Mouse (Mus musculus): Measurements from ENCODE around the gene Prokr1.
"Not testable (repeated sequence)": the region's sequence is repeated elsewhere in the genome, so short reads cannot be mapped to it uniquely, and the experiment has no call there.

Gene Prokr1

DNA sequence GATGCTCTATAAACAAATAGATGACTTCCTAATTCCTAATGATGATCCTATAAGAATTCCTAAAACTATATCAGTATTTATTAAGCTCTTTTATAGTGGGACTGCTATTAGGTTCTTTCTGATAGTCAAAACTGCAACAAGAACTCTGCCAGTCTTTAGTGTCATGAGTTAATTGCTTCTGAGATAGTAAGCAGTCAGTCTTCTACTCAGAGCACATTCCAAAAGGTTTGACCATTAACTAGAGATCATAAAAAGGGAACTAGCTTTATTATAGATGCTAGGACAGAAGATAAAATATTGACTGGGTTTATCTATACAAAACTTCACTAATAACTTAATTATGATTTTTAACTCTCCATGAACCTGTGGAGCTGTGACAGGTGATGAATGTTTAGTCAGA is 18.7 kb downstream of the Prokr1 start:
- not testable (repeated sequence) for DNase-seq (ENCODE audit: inconsistent age in 2 of 2, low spot score in 1 of 2)

DNA sequence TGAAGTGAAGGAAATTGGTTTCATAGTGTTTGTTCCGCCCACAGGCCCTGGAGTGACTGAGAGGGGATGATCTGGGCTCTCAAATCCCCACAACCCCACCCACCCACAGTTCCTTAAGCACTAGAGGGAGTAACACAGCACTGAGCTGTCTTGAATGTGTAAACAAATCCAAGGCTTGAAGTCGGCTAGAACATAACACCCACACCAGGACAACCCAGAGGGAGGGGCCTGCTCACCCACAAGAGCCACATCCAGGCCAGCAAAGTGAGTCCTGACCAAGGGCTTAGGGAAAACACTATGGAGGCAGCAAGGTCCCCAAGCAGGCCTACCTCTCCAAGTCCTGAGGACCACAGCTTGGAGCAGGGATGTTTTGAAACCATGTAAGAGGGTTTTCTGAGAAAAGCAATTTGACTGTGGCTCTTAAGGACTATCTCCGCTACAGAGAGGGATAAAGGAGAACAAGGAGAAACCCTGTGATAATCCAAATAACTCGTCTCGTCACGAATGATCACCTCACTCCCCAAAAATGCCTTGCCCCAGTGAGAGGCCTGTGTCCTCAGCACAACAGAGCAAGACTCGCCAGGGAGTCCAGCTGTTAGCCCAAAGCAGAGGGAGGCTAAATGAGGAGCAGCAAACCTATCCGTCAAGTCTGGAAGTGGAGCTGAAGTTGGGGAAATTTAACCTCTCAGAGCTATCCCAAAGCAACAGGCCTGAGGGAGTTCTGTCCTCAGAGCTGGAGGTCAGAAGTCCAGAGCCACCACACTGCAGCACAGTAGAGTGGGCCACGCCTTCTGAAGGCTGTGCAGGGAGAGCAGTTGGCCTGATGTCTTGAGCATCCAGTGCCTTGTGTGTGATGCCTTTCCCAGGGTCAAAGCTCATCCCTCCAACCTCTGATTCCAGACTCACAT is 22.6 kb downstream of the Prokr1 start:
- peak in 1 of 2 experiments; percentile 13 for DNase-seq (ENCODE audit: inconsistent age in 2 of 2, low spot score in 1 of 2)

DNA sequence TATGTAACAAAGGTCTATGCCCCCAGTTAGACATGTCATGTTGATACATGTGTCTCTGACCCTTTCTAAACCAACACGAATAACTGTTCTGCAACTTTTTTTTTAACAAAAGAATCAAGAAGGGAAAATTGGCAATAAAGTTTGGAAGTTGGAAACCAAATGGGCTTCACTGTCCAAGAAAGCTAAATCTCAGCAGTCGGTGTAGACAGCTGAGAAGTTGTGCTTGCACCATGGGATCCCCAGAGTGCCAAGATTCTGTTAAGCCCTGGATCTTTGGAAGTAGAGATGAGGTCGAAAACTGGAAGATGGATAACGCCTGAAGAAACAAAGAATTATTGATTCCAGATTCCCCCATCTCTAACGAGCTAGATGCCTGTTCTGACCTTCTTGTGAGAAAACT is 25.4 kb downstream of the Prokr1 start:
- no peak for DNase-seq (ENCODE audit: inconsistent age in 2 of 2, low spot score in 1 of 2)

DNA sequence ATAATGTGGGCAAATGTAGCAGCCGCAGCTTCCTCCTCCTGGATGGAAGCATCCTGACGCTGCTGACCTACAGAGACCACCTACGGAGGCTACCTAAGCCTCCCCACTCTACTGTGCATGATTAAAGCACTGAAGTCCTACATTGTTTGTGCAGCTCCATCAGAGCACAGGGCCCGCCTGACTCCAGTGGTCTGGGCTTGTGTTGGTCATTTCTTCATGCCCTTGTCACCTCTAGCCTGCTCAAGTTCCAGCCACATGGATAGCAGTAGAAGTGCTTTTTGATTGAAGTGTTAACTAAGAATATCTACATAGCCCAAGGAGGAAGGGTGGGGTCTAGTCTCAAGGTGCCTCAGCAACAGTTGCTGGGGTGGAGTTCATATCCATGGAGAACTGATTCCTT is 26.2 kb downstream of the Prokr1 start:
- no peak for DNase-seq (ENCODE audit: inconsistent age in 2 of 2, low spot score in 1 of 2)

DNA sequence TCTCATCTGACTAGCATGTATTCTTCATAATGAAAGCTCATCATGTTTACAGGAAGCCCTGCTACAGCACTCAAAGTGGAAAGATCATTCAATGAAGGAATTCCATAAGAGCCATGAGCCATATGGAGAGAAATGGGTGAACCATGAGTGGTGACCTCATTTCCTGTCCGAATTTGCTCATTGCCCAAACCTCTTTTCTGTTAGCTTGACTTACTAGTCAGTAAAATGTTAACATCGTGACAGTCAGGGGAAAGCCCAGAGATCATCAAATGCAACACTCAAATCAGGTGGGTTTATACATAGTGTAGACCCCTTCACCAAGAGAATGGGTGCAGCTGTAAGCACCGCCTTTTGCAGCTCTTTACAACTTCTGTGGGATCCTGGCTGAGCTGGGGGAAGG is 36.8 kb downstream of the Prokr1 start:
- no peak for DNase-seq (ENCODE audit: inconsistent age in 2 of 2, low spot score in 1 of 2)

DNA sequence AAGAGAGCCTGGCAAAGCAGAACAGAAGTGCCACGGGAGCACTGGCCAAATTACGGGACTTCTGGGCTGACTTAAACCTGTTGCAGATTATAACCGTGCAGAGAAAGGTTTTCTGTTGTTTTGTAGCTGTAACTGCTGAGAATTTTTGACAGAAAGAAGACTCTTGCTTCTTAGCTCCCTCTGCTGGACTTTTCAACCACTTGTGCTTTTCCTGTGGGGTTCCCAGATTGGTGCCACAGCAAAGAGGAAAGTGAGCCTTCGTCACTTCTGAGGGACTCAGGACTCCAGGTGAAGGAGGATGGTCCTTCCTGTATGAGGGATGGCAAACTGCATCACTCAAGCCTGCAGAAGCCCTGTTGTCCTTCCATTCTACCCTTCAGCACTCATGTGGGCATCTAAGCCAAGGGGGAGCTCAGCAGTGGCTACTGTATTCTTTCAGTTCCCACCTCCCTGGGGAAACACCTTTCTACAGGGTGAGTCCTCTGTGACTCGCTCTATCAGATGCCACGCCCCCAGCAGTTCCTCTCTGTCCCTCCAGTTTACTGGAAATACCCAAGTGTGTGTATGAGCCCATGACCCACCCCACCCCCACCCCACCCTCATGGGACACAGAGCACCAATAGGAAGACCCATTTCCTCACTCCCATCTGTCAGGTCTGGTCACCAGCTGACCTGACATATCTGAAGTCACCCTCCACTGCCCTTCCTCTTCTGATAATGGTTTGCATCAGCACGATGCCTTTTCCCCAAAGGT is 38.3 kb downstream of the Prokr1 start:
- peak in 1 of 2 experiments; percentile 54 for DNase-seq (ENCODE audit: inconsistent age in 2 of 2, low spot score in 1 of 2)

DNA sequence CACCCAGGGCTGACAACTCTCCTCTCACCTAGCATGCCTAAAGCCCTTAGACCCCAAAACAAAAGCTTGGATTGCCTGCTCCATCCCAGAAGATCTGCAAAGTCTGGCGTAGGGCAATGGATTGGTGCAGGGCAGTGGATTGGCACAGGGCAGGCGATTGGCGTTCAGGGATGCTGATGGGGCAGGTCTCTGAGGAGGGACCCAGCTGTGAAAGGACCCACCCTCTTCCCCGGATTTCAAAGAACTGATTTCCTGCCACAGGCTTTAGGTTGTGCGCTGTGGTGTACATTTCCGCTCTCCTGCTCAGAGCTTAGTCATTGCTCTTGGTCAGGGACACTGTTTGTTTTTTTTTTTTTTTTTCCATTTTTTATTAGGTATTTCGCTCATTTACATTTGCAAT is 42.7 kb downstream of the Prokr1 start:
- no peak for DNase-seq (ENCODE audit: inconsistent age in 2 of 2, low spot score in 1 of 2)

DNA sequence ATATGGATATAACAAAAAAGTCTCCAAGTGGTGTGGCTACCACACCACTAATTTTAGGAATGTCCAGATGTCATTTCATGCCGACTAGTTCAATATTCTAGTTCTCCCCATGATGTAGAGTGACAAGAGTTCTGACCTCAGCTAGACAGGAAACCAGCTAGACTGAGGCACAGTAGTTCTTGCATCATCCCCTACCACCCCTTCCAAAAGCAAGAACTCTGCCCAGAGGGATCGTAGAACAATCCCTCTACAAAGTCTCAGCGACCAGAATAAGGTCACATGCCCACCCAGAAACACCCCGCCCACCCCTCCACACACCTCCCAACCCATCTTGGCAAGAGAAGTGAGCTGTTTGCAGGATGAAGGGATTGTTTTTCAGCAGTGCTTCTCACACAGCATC is 43.1 kb downstream of the Prokr1 start:
- no peak for DNase-seq (ENCODE audit: inconsistent age in 2 of 2, low spot score in 1 of 2)

DNA sequence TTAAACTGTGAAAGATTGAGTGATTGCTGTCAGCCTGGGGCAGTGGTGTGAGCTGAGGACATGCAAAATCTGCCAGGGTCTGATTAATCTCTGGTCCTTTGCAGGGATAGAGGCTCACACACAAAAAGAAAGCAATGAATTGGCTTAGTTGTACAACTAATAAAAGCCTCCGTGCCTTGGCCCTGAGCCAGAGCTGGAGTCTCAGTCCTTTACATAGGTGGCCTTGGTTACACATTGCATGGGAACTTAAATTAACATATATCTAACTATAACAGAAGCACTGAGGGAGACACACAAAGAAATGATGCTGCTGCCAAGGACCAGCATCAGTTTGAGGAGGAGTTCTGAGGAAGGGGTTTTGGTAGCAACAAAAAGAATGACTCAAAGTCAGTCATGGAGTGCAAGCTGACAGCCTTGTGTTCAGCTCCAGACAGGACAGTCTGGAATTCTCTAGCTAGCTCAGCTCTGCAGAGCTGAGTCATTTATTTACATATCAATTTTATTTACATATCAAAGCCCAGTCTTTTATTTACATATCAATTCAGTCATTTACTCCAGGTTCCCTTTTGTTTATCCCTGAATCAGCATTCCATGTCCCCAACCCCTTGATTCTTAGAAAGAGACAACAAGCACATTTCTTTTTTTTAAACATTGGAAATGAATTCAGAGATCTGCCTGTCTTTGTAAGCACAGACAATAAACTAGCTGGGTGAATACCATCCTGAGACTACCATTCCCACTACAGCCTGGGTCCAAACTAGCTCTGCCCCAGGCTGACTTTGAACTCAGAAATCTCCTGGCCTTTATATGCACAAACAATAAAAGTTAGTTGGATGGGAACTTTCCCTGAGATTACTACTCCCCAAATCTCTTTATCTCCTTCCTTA is 45.0 kb downstream of the Prokr1 start:
- no peak for DNase-seq (ENCODE audit: inconsistent age in 2 of 2, low spot score in 1 of 2)

DNA sequence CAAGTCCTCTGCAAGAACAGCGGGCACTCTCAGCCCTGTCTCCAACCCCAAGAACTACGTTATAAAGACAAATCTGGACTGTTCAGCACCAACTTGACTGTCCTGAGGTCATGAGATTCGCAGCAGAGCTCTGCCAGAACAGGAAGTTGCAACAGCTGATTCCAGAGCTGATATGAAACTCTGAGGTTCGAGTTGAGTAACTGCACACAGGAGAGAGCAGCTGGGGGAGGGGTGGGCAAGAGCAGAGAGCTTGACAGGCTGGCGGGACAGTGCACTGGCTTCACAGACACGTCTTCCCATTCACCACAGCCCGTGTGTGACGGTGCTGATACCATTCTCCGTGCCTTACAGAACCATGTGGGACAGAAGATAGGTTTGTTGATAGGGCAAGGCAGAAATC is 48.5 kb downstream of the Prokr1 start:
- DNase-seq (ENCODE audit: inconsistent age in 2 of 2, low spot score in 1 of 2): peak; percentile 40 to 63

DNA sequence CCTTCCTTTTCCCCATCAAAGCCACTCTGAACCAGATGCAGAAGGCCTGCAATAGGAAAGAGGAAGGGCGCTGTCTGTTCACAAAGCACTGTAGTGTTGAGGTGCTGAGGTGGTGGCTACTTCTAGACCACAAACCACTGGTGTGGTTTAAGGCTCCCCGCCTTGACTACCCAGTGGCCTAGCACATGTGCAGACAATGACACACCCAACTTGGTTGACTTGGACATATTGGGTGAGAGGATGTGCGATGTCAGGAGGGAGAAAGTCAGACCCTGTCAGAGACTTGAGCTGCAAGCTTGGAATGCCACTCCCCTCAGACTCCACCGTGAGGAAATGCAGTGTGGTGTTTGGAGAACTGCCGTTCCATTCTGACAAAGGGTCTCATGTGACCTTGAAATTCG is 49.4 kb downstream of the Prokr1 start:
- DNase-seq (ENCODE audit: inconsistent age in 2 of 2, low spot score in 1 of 2): peak in 1 of 2 experiments; percentile 38

DNA sequence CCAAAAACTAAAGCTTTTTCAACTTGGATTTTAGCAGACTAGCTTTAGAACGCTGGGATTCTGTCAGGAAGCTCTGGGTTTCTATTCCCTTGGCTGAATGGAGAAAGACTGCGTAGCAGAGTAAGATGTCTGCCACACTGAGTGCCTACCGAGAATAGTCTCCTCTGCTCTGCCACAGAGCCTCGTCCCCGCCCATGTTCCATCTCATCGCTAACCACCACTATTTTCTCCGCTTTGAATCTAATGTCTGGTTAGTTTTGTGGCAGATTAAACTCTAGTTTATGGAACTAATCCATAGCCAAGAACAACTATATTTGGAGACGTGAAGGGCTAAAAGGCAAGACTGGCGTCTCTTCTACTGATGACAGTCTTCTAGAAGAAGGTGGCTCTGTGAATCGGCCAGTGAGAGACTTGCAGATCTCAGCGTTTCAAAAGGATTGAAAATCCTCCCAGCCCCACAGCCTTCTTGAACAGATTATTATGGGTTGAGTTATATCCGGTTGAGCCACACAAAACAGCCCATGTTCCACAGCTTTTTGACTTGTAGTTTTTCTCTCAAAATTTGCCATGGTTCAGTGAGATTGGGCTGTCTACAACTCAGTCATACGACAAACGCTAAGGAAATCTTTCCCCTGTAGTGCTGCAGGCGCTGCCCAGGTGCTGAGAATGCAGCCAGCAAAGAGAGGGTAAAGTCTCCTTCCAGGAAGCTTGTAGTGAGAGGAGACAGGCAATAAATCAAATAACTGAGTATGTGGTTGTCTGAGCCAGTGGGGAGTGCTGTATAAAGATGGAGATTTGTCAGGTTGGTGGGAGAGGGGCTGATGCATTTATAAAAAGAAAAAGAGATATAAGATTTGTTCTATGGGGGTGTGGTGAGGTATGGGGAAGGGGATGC is 51.9 kb downstream of the Prokr1 start:
- no peak for DNase-seq (ENCODE audit: inconsistent age in 2 of 2, low spot score in 1 of 2)

DNA sequence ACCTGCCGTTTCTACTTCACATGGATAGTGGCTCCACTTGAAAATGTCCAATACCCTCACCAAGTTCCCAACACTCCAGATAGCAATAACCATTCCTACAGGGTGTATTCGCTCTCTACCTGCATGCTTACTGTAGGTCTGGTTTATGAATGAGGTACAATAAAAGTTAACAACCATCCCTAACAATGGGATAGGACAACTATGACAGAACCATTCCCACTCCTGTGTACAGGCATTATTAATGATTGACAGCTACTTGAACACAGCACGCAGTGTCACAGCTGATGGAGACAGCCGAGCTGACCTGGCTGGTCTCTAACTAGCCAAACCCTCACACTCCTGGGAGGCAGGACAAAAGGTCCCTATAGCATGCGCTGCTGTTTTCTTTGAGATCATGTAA is 52.9 kb downstream of the Prokr1 start:
- no peak for DNase-seq (ENCODE audit: inconsistent age in 2 of 2, low spot score in 1 of 2)

DNA sequence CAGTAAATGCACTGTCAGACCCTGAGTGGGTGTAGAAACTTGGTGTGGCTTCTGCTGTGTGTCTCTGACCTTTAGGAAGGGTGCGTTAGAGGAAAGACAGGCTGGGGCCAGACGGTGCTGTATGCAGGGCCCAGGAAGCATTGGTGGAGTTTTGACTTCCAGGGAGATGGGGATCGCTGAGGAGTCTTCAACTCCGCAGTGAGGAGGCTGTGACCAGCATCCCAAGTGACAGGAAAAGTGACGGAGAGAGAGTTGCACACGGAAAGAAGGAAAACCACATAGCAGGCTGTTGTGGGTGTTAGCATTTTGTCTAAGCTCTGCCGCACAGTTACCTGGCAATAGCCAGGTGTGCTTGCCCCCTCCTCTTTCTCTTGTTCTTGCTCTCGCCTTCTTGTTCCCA is 54.3 kb downstream of the Prokr1 start:
- DNase-seq (ENCODE audit: inconsistent age in 2 of 2, low spot score in 1 of 2): no peak

DNA sequence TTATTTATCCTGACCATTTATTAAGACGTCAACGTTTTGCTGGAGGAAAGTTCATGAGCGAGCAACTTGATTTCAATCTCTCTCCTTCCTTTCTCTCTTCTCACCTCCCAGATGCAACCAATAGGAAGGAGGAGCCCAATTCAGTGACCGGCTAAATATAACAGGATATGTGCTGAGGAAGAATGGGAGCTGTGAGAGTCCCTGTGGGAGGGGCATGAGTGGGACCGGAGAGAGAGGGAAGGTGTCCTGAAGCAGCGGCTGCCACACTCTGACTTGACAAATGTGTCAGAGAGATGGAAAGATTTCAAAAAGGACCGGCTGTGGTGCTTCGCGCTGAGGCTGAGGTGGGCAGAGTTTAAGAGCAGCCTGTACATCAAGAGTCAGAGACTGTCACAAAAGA is 54.9 kb downstream of the Prokr1 start:
- DNase-seq (ENCODE audit: inconsistent age in 2 of 2, low spot score in 1 of 2): no peak

DNA sequence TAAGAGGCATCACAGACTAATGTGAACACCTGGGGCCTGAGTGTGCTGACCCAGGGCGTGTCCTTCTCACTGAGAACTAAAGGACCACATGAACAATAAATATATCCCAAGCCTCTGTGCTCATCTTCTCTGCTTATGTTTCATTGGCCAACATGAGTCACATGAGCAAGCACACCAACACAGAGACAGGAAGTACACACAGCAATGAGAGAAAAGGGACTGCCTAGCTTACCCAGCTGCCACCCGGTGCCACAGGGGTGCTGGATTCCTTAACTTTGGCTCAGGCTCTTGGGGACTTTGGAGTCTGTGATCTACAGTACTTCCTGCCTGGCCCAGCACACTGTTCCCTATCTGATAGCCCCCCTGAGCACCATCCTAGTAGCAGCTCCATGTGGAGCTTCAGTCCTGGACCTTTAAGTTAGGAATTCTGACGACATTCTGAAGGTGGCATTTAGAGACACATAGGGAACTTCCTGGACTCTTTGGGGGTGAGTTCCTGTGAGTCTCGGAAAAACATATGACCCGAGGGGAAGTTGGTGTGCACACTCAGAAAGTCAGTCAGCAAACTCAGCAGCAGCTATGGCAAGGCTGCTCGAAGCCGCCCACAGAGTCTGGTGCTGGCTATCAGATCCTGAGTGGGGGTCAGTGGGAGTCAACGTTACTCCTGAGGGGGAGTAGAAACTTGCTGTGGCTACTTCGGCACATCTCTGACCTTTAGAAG is 55.5 kb downstream of the Prokr1 start:
- peak in 1 of 2 experiments; percentile 32 for DNase-seq (ENCODE audit: inconsistent age in 2 of 2, low spot score in 1 of 2)

DNA sequence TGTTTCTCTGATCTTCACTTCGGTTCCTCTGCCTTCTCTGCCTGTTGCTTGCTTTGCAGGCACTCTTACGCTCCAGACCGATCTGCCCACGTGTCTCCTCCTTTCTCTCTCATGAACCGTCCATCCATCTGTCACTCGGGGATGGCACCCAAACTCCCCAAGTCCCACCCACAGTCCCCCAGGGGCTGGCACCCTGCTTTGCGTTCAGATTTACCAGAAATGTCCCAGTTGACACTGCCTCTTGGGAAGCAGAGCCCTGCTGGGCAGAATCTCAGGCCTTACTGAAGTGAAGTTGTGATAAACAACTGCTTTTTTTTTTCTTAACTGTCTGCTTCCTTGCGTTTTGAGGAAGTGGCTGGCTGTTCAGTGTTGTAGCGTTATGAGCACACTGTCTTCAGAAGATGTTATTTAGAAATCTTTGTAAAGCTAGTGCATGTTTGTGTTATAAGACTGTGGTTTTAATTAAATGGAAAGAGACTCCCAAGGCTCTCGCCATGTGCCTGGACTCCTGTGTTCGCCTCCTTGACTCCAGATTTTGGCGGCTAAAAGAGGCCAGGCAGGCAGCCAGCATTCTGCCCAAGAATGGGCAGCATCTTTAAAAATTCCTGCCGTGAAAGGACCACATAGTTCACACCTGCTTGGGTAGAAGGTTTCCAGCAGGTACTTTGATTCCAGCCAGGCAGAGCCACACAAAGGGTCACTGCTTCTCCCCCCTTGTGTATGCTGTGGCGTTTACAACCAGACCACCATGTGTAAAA is 57.4 kb downstream of the Prokr1 start, which contains the start of gene Arhgap25:
Gene Arhgap25 (minus strand): TSS at position 307 of the 758 bp plus-strand sequence.
- DNase-seq (ENCODE audit: inconsistent age in 2 of 2, low spot score in 1 of 2): peak; percentile 13 to 30

DNA sequence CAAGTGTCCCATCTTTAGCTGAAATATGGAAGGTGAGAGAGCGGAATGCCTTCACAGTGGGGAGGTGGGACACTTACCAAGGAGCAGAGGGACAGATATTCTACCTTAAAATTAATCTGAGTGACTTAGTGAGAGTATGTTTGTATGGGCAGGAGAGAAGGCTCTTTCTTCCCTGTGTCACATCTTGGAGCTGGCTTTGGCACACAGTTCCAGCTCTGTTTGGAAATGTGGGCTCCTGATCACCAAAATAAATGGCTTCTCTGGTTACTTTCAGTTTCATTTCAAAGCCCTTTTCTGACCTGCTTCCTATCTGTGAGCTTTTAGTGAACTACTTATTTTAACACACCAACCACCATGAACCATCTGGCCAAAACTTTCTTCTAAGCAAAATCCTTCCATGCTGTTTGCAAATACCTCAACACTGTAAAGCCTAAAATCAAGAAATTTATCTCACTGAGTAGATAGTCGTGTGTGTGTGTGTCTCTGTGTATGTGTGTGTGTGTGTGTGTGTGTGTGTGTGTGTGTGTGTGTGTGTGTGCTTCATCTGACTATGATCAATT is 59.0 kb downstream of the Prokr1 start:
- DNase-seq (ENCODE audit: inconsistent age in 2 of 2, low spot score in 1 of 2): no peak

Data from adrenal gland, adult (tissue).